Mouse (Mus musculus): Measurements from ENCODE around the gene Enpp6.

DNA sequence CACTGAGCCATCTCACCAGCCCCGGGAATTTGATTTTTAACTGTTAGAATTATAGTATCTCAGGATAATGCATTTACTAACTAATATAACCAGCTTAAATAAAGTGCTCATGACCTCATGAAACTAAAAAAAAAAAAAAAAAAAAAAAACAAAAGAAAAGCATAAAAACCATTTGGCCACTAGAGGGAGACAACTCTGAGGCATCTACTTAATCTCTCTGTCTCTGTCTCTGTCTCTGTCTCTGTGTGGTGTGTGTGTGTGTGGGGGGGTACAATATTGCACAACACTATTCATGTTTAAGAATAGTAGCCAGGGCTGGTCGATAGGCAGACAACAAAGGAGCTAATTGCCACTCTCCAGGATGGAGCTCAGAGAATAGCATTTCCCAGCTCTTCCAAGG is 17.3 kb upstream of the Enpp6 start:
- TF ChIP-seq CTCF (IDR thresholded peaks at IDR 0.05; ENCODE audit: low read depth, low read length) (no peak), GATA1 (IDR thresholded peaks at IDR 0.05; ENCODE audit: borderline replicate concordance, low read length) (no peak), TAL1 (conservative IDR thresholded peaks at IDR 0.05; ENCODE audit: low read depth, low read length) (no peak)
